Mouse (Mus musculus) heart, adult 2 months (tissue): ENCODE measurements around the gene Cyp46a1.

Experiments
- CTCF ChIP-seq: fragments of 200-600 bp; IDR thresholded peaks from 2 replicates; pipeline ENCODE4 v1.8.1; 2022; ENCODE audit warnings: antibody characterized with exemption, mild to moderate bottlenecking, moderate library complexity
- EP300 ChIP-seq: fragments of 200-500 bp; IDR thresholded peaks from 2 replicates; pipeline ENCODE4 v1.6.1; 2011; ENCODE audit warnings: low read depth, low read length, control low read depth; ENCODE audit not compliant: insufficient read depth
- POLR2A ChIP-seq: fragments of 200-500 bp; IDR thresholded peaks from 2 replicates; pipeline ENCODE4 v1.6.1; 2011; ENCODE audit warnings: mild to moderate bottlenecking, low read depth, low read length, control low read depth; ENCODE audit not compliant: insufficient read depth

DNA sequence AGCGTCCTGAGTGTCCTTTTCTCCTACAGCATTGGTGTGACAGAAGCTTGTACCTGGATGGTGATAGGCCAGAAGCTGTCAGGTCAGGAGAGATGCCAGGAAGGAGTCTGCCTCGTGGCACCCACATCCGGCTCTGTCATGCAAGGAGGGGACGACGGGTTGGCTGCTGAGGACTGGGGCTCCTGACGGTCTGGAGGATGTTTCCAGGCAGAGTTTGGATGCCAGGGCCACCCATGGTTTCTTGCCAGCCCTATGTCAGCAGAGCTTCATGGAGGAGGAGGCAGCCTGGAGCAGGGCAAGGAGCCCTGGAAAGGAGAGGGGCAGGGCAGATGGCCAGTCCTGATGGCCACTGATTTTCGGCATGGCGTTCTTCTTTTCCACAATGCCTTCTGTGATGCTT lies 65.0 kb downstream of the Cyp46a1 start:
- no peak for TF ChIP-seq CTCF
- TF ChIP-seq POLR2A = no peak
- no peak for TF ChIP-seq EP300
